In genomic region chr1:88098546-88098945, GRCm38 (mm10) we compare ENCODE assay signal across 14 mouse cellular contexts. TPM values are rescaled to one million over a fixed set of nuclear protein-coding genes. Genes with fewer than 3 reads are reported as not detected.
"Had no signal": no experiment of that assay in that cellular context is flagged by ENCODE, and none has a peak within 500 bp of the region (broad histone marks: within the 10 kb centered on the region; RNA-seq: fewer than 3 reads in every experiment).

No protein-coding gene starts in this region.

RNA-seq across cellular contexts. Expression of gene Ugt1a6b, which starts 4.5 kb away (rescaled TPM):
- polyA plus RNA-seq: lung, embryonic 14.5 days; midbrain, embryonic 11.5 days; midbrain, postnatal 0 days; neural tube, embryonic 12.5 days; neural tube, embryonic 14.5 days; thymus, postnatal 0 days had no signal

RNA-seq across cellular contexts. Expression of gene Ugt1a8, which starts 10.9 kb away (rescaled TPM):
- total RNA-seq: midbrain, postnatal 0 days; monocyte, adult 5-6 weeks; neutrophil, adult 5-6 weeks had no signal
- polyA plus RNA-seq: liver, embryonic 16.5 days; lung, embryonic 14.5 days; lung, embryonic 16.5 days; midbrain, embryonic 11.5 days; midbrain, embryonic 13.5 days; midbrain, embryonic 15.5 days; midbrain, postnatal 0 days; neural tube, embryonic 12.5 days; neural tube, embryonic 14.5 days; spleen, adult 2 months; stomach, embryonic 15.5 days; thymus, postnatal 0 days had no signal

RNA-seq across cellular contexts. Expression of gene Ugt1a9, which starts 27.9 kb away (rescaled TPM):
- total RNA-seq: midbrain, postnatal 0 days; monocyte, adult 5-6 weeks; neutrophil, adult 5-6 weeks had no signal
- polyA plus RNA-seq: lung, embryonic 14.5 days; lung, embryonic 16.5 days; midbrain, embryonic 11.5 days; midbrain, embryonic 13.5 days; midbrain, embryonic 15.5 days; midbrain, postnatal 0 days; neural tube, embryonic 12.5 days; neural tube, embryonic 14.5 days; spleen, adult 2 months; thymus, postnatal 0 days had no signal

RNA-seq across cellular contexts. Expression of gene Ugt1a6a, which starts 36.1 kb away (rescaled TPM):
- polyA plus RNA-seq: midbrain, embryonic 11.5 days had no signal
